10 mouse cellular contexts compared by ENCODE assay signal in genomic region chr8:104253016-104253415, GRCm38 (mm10). TPM values are rescaled to one million over a fixed set of nuclear protein-coding genes. Genes with fewer than 3 reads are reported as not detected.
DNase-seq lines count a peak whose midpoint lies in the region; TF ChIP-seq lines count a peak whose summit lies in the region.
"Had no signal": no experiment of that assay in that cellular context is flagged by ENCODE, and none has a peak within 500 bp of the region (broad histone marks: within the 10 kb centered on the region; RNA-seq: fewer than 3 reads in every experiment).

No protein-coding gene starts in this region.

- 59% methylated on average over 3 of the region's 3 CpGs for WGBS in cerebellum, adult 2 months

- no peak for DNase-seq in cerebellum, adult 2 months
- DNase-seq in cerebellum, adult 8-10 months: no peak
- peak; percentile 25 for DNase-seq in urinary bladder, postnatal 14 days (ENCODE audit: low spot score)
- DNase-seq in urinary bladder, postnatal 36 days (ENCODE audit: low spot score in 2 of 2): no peak
- DNase-seq in lung, postnatal 10 days: peak; percentile 38
- peak; percentile 73 for DNase-seq in thymus, postnatal 4 days
- no peak for DNase-seq in ovary, postnatal 10 days (ENCODE audit: low spot score)
- DNase-seq in cerebellum, adult 11-12 months: no peak

- H3K27me3 ChIP-seq in cerebellum, adult 2 months (ENCODE audit: control insufficient read depth, insufficient read depth, low read length): no peaks in the 10 kb centered on the region
- H3K27me3 ChIP-seq: heart, embryonic 13.5 days had no signal

- H3K4me1 ChIP-seq in cerebellum, adult 2 months (ENCODE audit: control insufficient read depth, insufficient read depth, low read length): no peaks in the 10 kb centered on the region

- H3K4me3 ChIP-seq in cerebellum, adult 2 months (replicated peaks; ENCODE audit: insufficient read depth, low read depth, low read length): no peak overlapping the region
- H3K4me3 ChIP-seq: heart, embryonic 13.5 days had no signal

- no peak overlapping the region for H3K27ac ChIP-seq in cerebellum, adult 2 months (ENCODE audit: insufficient read depth, low read length)
- H3K27ac ChIP-seq: heart, embryonic 13.5 days had no signal

- no peak for TF ChIP-seq POLR2A in cerebellum, adult 2 months (IDR thresholded peaks at IDR 0.05; ENCODE audit: borderline replicate concordance, insufficient read depth, low read length)

- TF ChIP-seq CTCF in cerebellum, adult 2 months (IDR thresholded peaks at IDR 0.05; ENCODE audit: borderline replicate concordance, insufficient read depth, low read depth, low read length): 0 out of 2 replicates have a peak, but pooled peaks have one; percentile 9

RNA-seq across cellular contexts. Expression of gene Cklf, which starts 2.4 kb away (rescaled TPM):
- polyA plus RNA-seq in cerebellum, adult 2 months (2012; rRNA removed): 6.9 and 7.9 TPM in 2 replicates

RNA-seq across cellular contexts. Expression of gene Tk2, which starts 4.7 kb away (rescaled TPM):
- 37.2 and 38.4 TPM in 2 replicates for polyA plus RNA-seq in cerebellum, adult 2 months (2012; rRNA removed)

RNA-seq across cellular contexts. Expression of gene Cmtm2a, which starts 40.0 kb away (rescaled TPM):
- polyA plus RNA-seq in cerebellum, adult 2 months (2012; rRNA removed): not detected in 2 replicates
- polyA plus RNA-seq: heart, embryonic 13.5 days; lung, embryonic 16.5 days had no signal

RNA-seq across cellular contexts. Expression of gene Gm45711, which starts 56.9 kb away (rescaled TPM):
- polyA plus RNA-seq in cerebellum, adult 2 months (2012; rRNA removed): not detected in 2 replicates
- polyA plus RNA-seq: heart, embryonic 13.5 days; lung, embryonic 16.5 days had no signal

RNA-seq across cellular contexts. Expression of gene Cmtm1, which starts 56.9 kb away (rescaled TPM):
- not detected in 2 replicates for polyA plus RNA-seq in cerebellum, adult 2 months (2012; rRNA removed)
- polyA plus RNA-seq: heart, embryonic 13.5 days; lung, embryonic 16.5 days had no signal

Comparison
In these comparisons a context has a peak if more than half of its experiments do, and no peak if none do; other contexts are left out.
1. DNase-seq: peak in urinary bladder, postnatal 14 days (single experiment), lung, postnatal 10 days (single experiment) and thymus, postnatal 4 days (single experiment); none in cerebellum, adult 2 months (0 of 2), cerebellum, adult 8-10 months (single experiment), urinary bladder, postnatal 36 days (0 of 2), ovary, postnatal 10 days (single experiment) and cerebellum, adult 11-12 months (single experiment).